Mouse (Mus musculus) heart, embryonic 14.5 days (tissue): Measurements from ENCODE around the gene Gan. TPM values are rescaled to one million over a fixed set of nuclear protein-coding genes. Genes with fewer than 3 reads are reported as not detected.
A peak's percentile ranks its signal among the peaks of the same experiment; 100 is the strongest.

ENCODE experiments used
- ATAC-seq: fragments of 200-750 bp; cut with Nextera tagmentation; 2 replicates; pipeline ENCODE4 v1.8.0; 2017; ENCODE audit warnings: low read depth, moderate TSS enrichment; ENCODE audit not compliant: insufficient number of reproducible peaks, insufficient read depth, low FRiP score
- H3K27ac ChIP-seq, 2 experiments: fragments of 200-500 bp in 1 of 2; fragments of 300-500 bp in 1 of 2; sonication (generic) in 1 of 2; replicated peaks in 1 of 2; 2 replicates each; pipeline ENCODE4 v1.5.1; 2012 to 2014; ENCODE audit warnings: low read depth in 2 of 2, low read length in 2 of 2, control low read depth in 1 of 2, mild to moderate bottlenecking in 1 of 2, mixed read lengths in 1 of 2; ENCODE audit not compliant: control insufficient read depth in 1 of 2, insufficient read depth in 1 of 2
- H3K27me3 ChIP-seq: fragments of 300-500 bp; sonication (generic); 2 replicates; pipeline ENCODE4 v1.6.1; 2014; ENCODE audit warnings: mild to moderate bottlenecking, low read length, control low read depth; ENCODE audit not compliant: control insufficient read depth, insufficient read depth
- H3K36me3 ChIP-seq: fragments of 300-500 bp; sonication (generic); 2 replicates; pipeline ENCODE4 v1.6.1; 2014; ENCODE audit warnings: mild to moderate bottlenecking, control low read depth, low read length, mixed read lengths; ENCODE audit not compliant: control insufficient read depth, insufficient read depth
- H3K4me1 ChIP-seq, 2 experiments: fragments of 200-500 bp in 1 of 2; fragments of 300-500 bp in 1 of 2; sonication (generic) in 1 of 2; 2 replicates each; pipeline ENCODE4 v1.6.1; 2012 to 2014; ENCODE audit warnings: low read length in 2 of 2, control low read depth in 1 of 2, mixed read lengths in 1 of 2; ENCODE audit not compliant: control insufficient read depth in 2 of 2, insufficient read depth in 2 of 2
- H3K4me2 ChIP-seq: fragments of 300-500 bp; sonication (generic); 2 replicates; pipeline ENCODE4 v1.6.1; 2014; ENCODE audit warnings: mild to moderate bottlenecking, low read length
- H3K4me3 ChIP-seq, 2 experiments: fragments of 200-500 bp in 1 of 2; fragments of 300-500 bp in 1 of 2; sonication (generic) in 1 of 2; 2 replicates each; pipeline ENCODE4 v1.5.1; 2012 to 2014; ENCODE audit warnings: low read length in 2 of 2, mild to moderate bottlenecking in 2 of 2, control low read depth in 1 of 2, low read depth in 1 of 2, moderate library complexity in 1 of 2; ENCODE audit not compliant: control insufficient read depth in 1 of 2, insufficient read depth in 1 of 2
- H3K9ac ChIP-seq: fragments of 300-500 bp; sonication (generic); 2 replicates; pipeline ENCODE4 v1.6.1; 2014; ENCODE audit warnings: mild to moderate bottlenecking, low read length
- H3K9me3 ChIP-seq: fragments of 300-500 bp; sonication (generic); 2 replicates; pipeline ENCODE4 v1.6.1; 2016; ENCODE audit warnings: low read length, control low read depth; ENCODE audit not compliant: control insufficient read depth
- WGBS: fragments of 180-500 bp; shearing (Covaris S2); extraction: QIAGEN DNeasy Blood & Tissue Kit; methylation state at CpG from one replicate; pipeline ENCODE4 v1.1.7; 2014; 5-methylcytosine and 5-hydroxymethylcytosine counted together
- polyA plus RNA-seq: library from polyadenylated mRNA; unstranded; fragments of >200 nt; fragmentation: Nextera tagmentation; extraction: Ambion mirVana; gene quantifications from 2 replicates; pipeline ENCODE4 v1.2.1, GENCODE M21; 2014

Gene Gan
- polyA plus RNA-seq, 1 experiment from 2014 or later: 1.3 TPM

- H3K9me3 ChIP-seq: no peaks in the 10 kb centered on the region
- H3K9ac ChIP-seq: no peak overlapping the region
- no peak overlapping the region for H3K4me3 ChIP-seq
- no peaks in the 10 kb centered on the region for H3K27me3 ChIP-seq
- no peak overlapping the region for H3K27ac ChIP-seq
- no peaks in the 10 kb centered on the region for H3K4me1 ChIP-seq
- ATAC-seq: no peak
- peaks cover 48% of the 10 kb centered on the region for H3K36me3 ChIP-seq
- H3K4me2 ChIP-seq: no peak overlapping the region
- WGBS: 87% methylated on average over 8 of the region's 8 CpGs
These were observed 25.9 kb downstream of the Gan start for GRCm38 (mm10) chr8:117183664-117184377.

GRCm38 (mm10) chr8:117194355-117194754, 36.4 kb downstream of the Gan start:
- Histone ChIP-seq H3K36me3 (peaks cover 75% of the 10 kb centered on the region), H3K9me3 (no peaks in the 10 kb centered on the region), H3K4me3 (no peak overlapping the region), H3K27ac (peak overlapping the region; percentile 30 to 34; a peak in 1 of 4 replicates), H3K9ac (no peak overlapping the region), H3K4me2 (no peak overlapping the region), H3K27me3 (no peaks in the 10 kb centered on the region), H3K4me1 (peaks cover 6 to 16% of the 10 kb centered on the region in 2 experiments)
- WGBS: 51% methylated on average over 4 of the region's 4 CpGs
- no peak for ATAC-seq

- Histone ChIP-seq H3K27ac (no peak overlapping the region), H3K4me1 (peaks cover 18 to 35% of the 10 kb centered on the region in 2 experiments), H3K9ac (no peak overlapping the region), H3K27me3 (no peaks in the 10 kb centered on the region), H3K4me3 (no peak overlapping the region), H3K4me2 (no peak overlapping the region), H3K36me3 (peaks cover 52% of the 10 kb centered on the region), H3K9me3 (no peaks in the 10 kb centered on the region)
- 82% methylated on average over 4 of the region's 4 CpGs for WGBS
- no peak for ATAC-seq
These were observed 38.7 kb downstream of the Gan start for GRCm38 (mm10) chr8:117196593-117196992.

GRCm38 (mm10) chr8:117197551-117197950, 39.6 kb downstream of the Gan start:
- H3K9me3 ChIP-seq: no peaks in the 10 kb centered on the region
- no peaks in the 10 kb centered on the region for H3K27me3 ChIP-seq
- peak overlapping the region; percentile 57; the same call in 1 of the 2 replicates for H3K4me2 ChIP-seq
- ATAC-seq: no peak
- H3K9ac ChIP-seq: no peak overlapping the region; the same call in 1 of the 2 replicates
- H3K4me1 ChIP-seq: peaks cover 20 to 38% of the 10 kb centered on the region in 2 experiments
- H3K36me3 ChIP-seq: peaks cover 46% of the 10 kb centered on the region
- H3K4me3 ChIP-seq: no peak overlapping the region
- 82% methylated on average over 6 of the region's 6 CpGs for WGBS
- peak overlapping the region in 1 of 2 experiments; percentile 70; a peak in 1 of 4 replicates for H3K27ac ChIP-seq

- Histone ChIP-seq H3K4me3 (peak overlapping the region in 1 of 2 experiments; percentile 21; a peak in 2 of 4 replicates), H3K27ac (peak overlapping the region; percentile 58 to 70), H3K36me3 (peaks cover 39% of the 10 kb centered on the region), H3K4me2 (peak overlapping the region; percentile 57), H3K9me3 (no peaks in the 10 kb centered on the region), H3K4me1 (peaks cover 20 to 38% of the 10 kb centered on the region in 2 experiments), H3K9ac (peak overlapping the region; percentile 6; the same call in 1 of the 2 replicates), H3K27me3 (no peaks in the 10 kb centered on the region)
- peak; percentile 74 for ATAC-seq
- WGBS: 21% methylated on average over 20 of the region's 20 CpGs
These were observed 40.4 kb downstream of the Gan start for GRCm38 (mm10) chr8:117198141-117198935.

- Histone ChIP-seq H3K36me3 (peaks cover 39% of the 10 kb centered on the region), H3K9ac (no peak overlapping the region; the same call in 1 of the 2 replicates), H3K9me3 (no peaks in the 10 kb centered on the region), H3K4me3 (no peak overlapping the region), H3K27me3 (no peaks in the 10 kb centered on the region), H3K4me2 (peak overlapping the region; percentile 11; the same call in 1 of the 2 replicates), H3K4me1 (peaks cover 20 to 38% of the 10 kb centered on the region in 2 experiments), H3K27ac (peak overlapping the region; percentile 52 to 70; a peak in 3 of 4 replicates)
- WGBS: 19% methylated on average over 6 of the region's 6 CpGs
- ATAC-seq: peak; percentile 40
These were observed 41.7 kb downstream of the Gan start for GRCm38 (mm10) chr8:117199658-117200057.

GRCm38 (mm10) chr8:117200346-117200745, 42.4 kb downstream of the Gan start:
- ATAC-seq: no peak
- peak overlapping the region; percentile 2; the same call in 1 of the 2 replicates for H3K4me2 ChIP-seq
- H3K4me3 ChIP-seq: no peak overlapping the region
- H3K36me3 ChIP-seq: peaks cover 39% of the 10 kb centered on the region
- H3K27me3 ChIP-seq: no peaks in the 10 kb centered on the region
- no peaks in the 10 kb centered on the region for H3K9me3 ChIP-seq
- no peak overlapping the region for H3K9ac ChIP-seq
- H3K27ac ChIP-seq: peak overlapping the region; percentile 20 to 70
- WGBS: 33% methylated on average over 13 of the region's 13 CpGs
- H3K4me1 ChIP-seq: peaks cover 20 to 38% of the 10 kb centered on the region in 2 experiments
